Mouse (Mus musculus): ENCODE measurements at regions not wholly inside any gene's neighbourhood (a gene's known extent, or its start where the extent isn't known, plus 50 kb on each side); places are given as distances from the start of the nearest gene placed in this dataset.

DNA sequence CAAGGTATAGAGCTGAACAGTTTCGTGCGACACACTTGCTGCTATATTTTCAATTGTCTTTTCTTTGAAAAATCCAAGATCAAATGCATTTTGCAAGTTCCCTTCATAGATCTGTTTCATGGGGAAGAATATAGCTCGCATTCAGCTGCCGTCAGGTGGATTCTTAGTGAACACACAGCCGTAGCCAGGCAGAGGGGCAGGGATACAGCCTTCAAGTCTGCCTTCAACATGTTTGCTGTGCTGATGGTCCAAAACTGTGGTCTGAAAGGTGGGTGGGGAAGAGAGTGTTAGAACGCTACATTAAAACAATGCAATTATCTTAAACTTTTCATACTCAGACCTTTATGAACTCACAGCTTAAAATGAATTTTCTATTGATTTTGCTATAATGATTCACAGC, 88.2 kb upstream of the Olfr275 start:
- DNase-seq (ENCODE audit: extremely low read depth) = no peak
- in situ Hi-C loops (cut with MboI; ENCODE audit: low pct_ligation_motif_present, low pct_unique_long_range_greater_than_20kb, low sequenced_read_pairs) = no loop called here

DNA sequence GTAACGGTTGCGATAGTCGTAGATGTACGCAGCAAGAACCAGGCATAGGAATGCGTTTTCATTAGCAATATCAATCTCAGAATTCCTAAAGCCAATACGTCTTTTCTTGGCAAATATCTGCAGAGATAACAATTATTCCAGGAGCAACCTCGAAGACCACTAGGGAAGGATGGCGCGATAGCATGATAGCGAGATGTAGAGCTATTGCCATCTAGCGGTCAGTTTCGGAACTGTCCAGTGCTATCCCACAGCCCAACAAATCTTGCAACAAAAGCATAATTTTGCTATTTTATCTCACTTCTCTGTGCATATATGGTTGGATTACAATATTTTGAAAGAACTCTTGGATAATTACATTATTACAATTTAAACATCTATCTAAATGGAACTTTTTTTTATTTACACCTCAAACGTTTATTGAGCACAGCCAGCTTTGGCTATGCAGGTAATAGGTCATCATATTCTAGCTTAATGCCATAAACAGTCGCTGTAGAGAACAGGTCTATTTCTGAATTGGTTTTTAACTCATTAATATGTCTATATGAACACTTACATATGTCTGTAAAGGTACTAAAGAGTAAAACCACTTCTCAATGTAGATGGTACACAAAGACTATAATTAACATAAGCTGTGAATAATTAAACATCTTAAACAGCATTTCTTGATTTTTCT, 87.6 kb upstream of the Olfr275 start:
- Histone ChIP-seq H3K27me3 (replicated peaks) (no peaks in the 10 kb centered on the region), H3K4me1 (ENCODE audit: control insufficient read depth in 1 of 2, insufficient read depth in 2 of 2) (no peaks in the 10 kb centered on the region), H3K4me3 (replicated peaks in 1 of 3; ENCODE audit: low read depth in 2 of 3, low read length in 2 of 3, poor library complexity in 1 of 3) (no peak overlapping the region), H3K9me3 (replicated peaks; ENCODE audit: low read length) (no peaks in the 10 kb centered on the region), H3K4me2 (ENCODE audit: insufficient read depth, low read depth, poor library complexity, severe bottlenecking) (no peak overlapping the region), H3K36me3 (replicated peaks in 1 of 2; ENCODE audit: control insufficient read depth in 1 of 2, insufficient read depth in 1 of 2, low read length in 1 of 2) (no peaks in the 10 kb centered on the region), H3K9ac (ENCODE audit: insufficient read depth, low read depth) (no peak overlapping the region), H3K79me2 (replicated peaks; ENCODE audit: control insufficient read depth, extremely low read depth, insufficient read depth, poor library complexity, severe bottlenecking) (no peaks in the 10 kb centered on the region), H3K27ac (ENCODE audit: insufficient read depth, low read depth) (no peak overlapping the region)
- TF ChIP-seq JUND (conservative IDR thresholded peaks at IDR 0.05; ENCODE audit: low read depth, low read length) (no peak), JUN (IDR thresholded peaks at IDR 0.05; ENCODE audit: insufficient read depth, low read depth, low read length) (no peak), PAX5 (IDR thresholded peaks at IDR 0.05; ENCODE audit: low read length) (no peak), CTCF (conservative IDR thresholded peaks at IDR 0.05 in 1 of 2, IDR thresholded peaks at IDR 0.05 in 1 of 2; ENCODE audit: low read depth in 2 of 2, low read length in 2 of 2) (peak; percentile 81 to 98), CHD1 (IDR thresholded peaks at IDR 0.05; ENCODE audit: low read depth, low read length) (no peak), NELFE (IDR thresholded peaks at IDR 0.05; ENCODE audit: low read depth, low read length) (no peak), TBP (conservative IDR thresholded peaks at IDR 0.05; ENCODE audit: low read depth, low read length) (no peak), ZMIZ1 (IDR thresholded peaks at IDR 0.05; ENCODE audit: low read depth, low read length) (no peak), HCFC1 (IDR thresholded peaks at IDR 0.05; ENCODE audit: low read depth, low read length) (no peak), TCF12 (IDR thresholded peaks at IDR 0.05; ENCODE audit: low read depth, low read length) (no peak), MXI1 (IDR thresholded peaks at IDR 0.05; ENCODE audit: low read depth, low read length) (no peak), GABPA (IDR thresholded peaks at IDR 0.05; ENCODE audit: insufficient replicate concordance, low read depth, low read length) (no peak), SIN3A (IDR thresholded peaks at IDR 0.05; ENCODE audit: low read length) (no peak), CHD2 (IDR thresholded peaks at IDR 0.05; ENCODE audit: low read length) (no peak), RAD21 (IDR thresholded peaks at IDR 0.05; ENCODE audit: low read depth, low read length) (peak; percentile 80), USF1 (IDR thresholded peaks at IDR 0.05; ENCODE audit: low read depth, low read length) (no peak), SMC3 (IDR thresholded peaks at IDR 0.05; ENCODE audit: low read depth, low read length) (peak; percentile 67), E2F4 (IDR thresholded peaks at IDR 0.05; ENCODE audit: insufficient replicate concordance, low read depth, low read length) (no peak), ETS1 (conservative IDR thresholded peaks at IDR 0.05; ENCODE audit: low read depth, low read length) (no peak), ZC3H11A (IDR thresholded peaks at IDR 0.05; ENCODE audit: low read depth, low read length) (no peak), MAFK (IDR thresholded peaks at IDR 0.05; ENCODE audit: insufficient replicate concordance, low read length) (no peak), KAT2A (IDR thresholded peaks at IDR 0.05; ENCODE audit: insufficient replicate concordance, low read length) (no peak)
- dilution Hi-C loops (cut with MboI; ENCODE audit: extremely low pct_ligation_motif_present, extremely low pct_unique_long_range_greater_than_20kb, low sequenced_read_pairs) (no loop called here), in situ Hi-C loops (cut with MboI; ENCODE audit: low pct_ligation_motif_present, low pct_unique_long_range_greater_than_20kb, low sequenced_read_pairs) (no loop called here)
- peak; percentile 51 for DNase-seq (ENCODE audit: extremely low read depth)

More for the DNA sequence above, 88.2 kb upstream of the Olfr275 start:
- H3K9ac ChIP-seq (ENCODE audit: insufficient read depth, low read depth) = no peak overlapping the region
- TF ChIP-seq ZNF384 (IDR thresholded peaks at IDR 0.05; ENCODE audit: low read depth, low read length) = no peak
- no peak for TF ChIP-seq NELFE (IDR thresholded peaks at IDR 0.05; ENCODE audit: low read depth, low read length)
- no peak for TF ChIP-seq UBTF (IDR thresholded peaks at IDR 0.05; ENCODE audit: low read depth, low read length)
- TF ChIP-seq ELF1 (IDR thresholded peaks at IDR 0.05; ENCODE audit: low read depth, low read length) = no peak
- TF ChIP-seq CHD2 (IDR thresholded peaks at IDR 0.05; ENCODE audit: low read length) = no peak
- no peak for TF ChIP-seq CTCF (conservative IDR thresholded peaks at IDR 0.05 in 1 of 2, IDR thresholded peaks at IDR 0.05 in 1 of 2; ENCODE audit: low read depth in 2 of 2, low read length in 2 of 2)
- no peak for TF ChIP-seq E2F4 (IDR thresholded peaks at IDR 0.05; ENCODE audit: insufficient replicate concordance, low read depth, low read length)
- no peak for TF ChIP-seq MYC (IDR thresholded peaks at IDR 0.05; ENCODE audit: low read depth, low read length)
- no peak for TF ChIP-seq TBP (conservative IDR thresholded peaks at IDR 0.05; ENCODE audit: low read depth, low read length)
- no peak for TF ChIP-seq IRF4 (IDR thresholded peaks at IDR 0.05; ENCODE audit: low read depth, low read length)
- no peak for TF ChIP-seq NRF1 (IDR thresholded peaks at IDR 0.05; ENCODE audit: low read depth, low read length)
- TF ChIP-seq SMC3 (IDR thresholded peaks at IDR 0.05; ENCODE audit: low read depth, low read length) = no peak
- TF ChIP-seq PAX5 (IDR thresholded peaks at IDR 0.05; ENCODE audit: low read length) = no peak
- TF ChIP-seq BHLHE40 (IDR thresholded peaks at IDR 0.05; ENCODE audit: low read depth, low read length) = no peak
- TF ChIP-seq MAX (IDR thresholded peaks at IDR 0.05; ENCODE audit: low read length) = no peak
- no peaks in the 10 kb centered on the region for H3K36me3 ChIP-seq (replicated peaks in 1 of 2; ENCODE audit: control insufficient read depth in 1 of 2, insufficient read depth in 1 of 2, low read length in 1 of 2)
- dilution Hi-C loops (cut with MboI; ENCODE audit: extremely low pct_ligation_motif_present, extremely low pct_unique_long_range_greater_than_20kb, low sequenced_read_pairs) = no loop called here
- H3K4me3 ChIP-seq (replicated peaks in 1 of 3; ENCODE audit: low read depth in 2 of 3, low read length in 2 of 3, poor library complexity in 1 of 3) = no peak overlapping the region
- no peak overlapping the region for H3K27ac ChIP-seq (ENCODE audit: insufficient read depth, low read depth)
- H3K27me3 ChIP-seq (replicated peaks) = no peaks in the 10 kb centered on the region
- H3K4me1 ChIP-seq (ENCODE audit: control insufficient read depth in 1 of 2, insufficient read depth in 2 of 2) = no peaks in the 10 kb centered on the region
- H3K4me2 ChIP-seq (ENCODE audit: insufficient read depth, low read depth, poor library complexity, severe bottlenecking) = no peak overlapping the region
- H3K79me2 ChIP-seq (replicated peaks; ENCODE audit: control insufficient read depth, extremely low read depth, insufficient read depth, poor library complexity, severe bottlenecking) = no peaks in the 10 kb centered on the region
- H3K9me3 ChIP-seq (replicated peaks; ENCODE audit: low read length) = no peaks in the 10 kb centered on the region
